Comparison of ENCODE assay signal across 19 mouse cellular contexts in the genomic region with DNA sequence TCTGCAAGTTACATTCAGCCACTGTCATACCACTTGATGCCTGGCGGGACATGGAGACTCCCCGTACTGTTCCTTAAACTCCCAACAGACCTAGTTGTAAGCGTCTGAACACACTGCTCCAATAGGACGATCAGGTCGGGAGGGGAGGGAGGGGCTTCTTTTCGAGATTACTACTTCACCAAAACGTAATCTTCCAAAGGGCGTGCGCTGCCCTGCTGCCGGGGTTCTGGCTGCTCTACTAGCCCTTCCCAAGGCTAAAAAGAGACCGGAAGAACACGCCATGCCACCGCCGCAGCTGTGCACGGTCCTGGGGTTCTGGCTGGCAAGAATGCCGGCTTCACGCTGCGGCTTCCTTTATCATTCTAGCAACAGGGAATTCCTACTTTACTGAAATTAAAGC.
"Had no signal": no experiment of that assay in that cellular context is flagged by ENCODE, and none has a peak within 500 bp of the region (broad histone marks: within the 10 kb centered on the region; RNA-seq: fewer than 3 reads in every experiment).

No protein-coding gene starts in this region.

- H3K27ac ChIP-seq: midbrain, embryonic 10.5 days; midbrain, embryonic 12.5 days; neural tube, embryonic 13.5 days; neural tube, embryonic 15.5 days had no signal

- H3K4me3 ChIP-seq: midbrain, embryonic 10.5 days; midbrain, embryonic 12.5 days; myocyte; neural tube, embryonic 13.5 days; neural tube, embryonic 15.5 days; stomach, embryonic 15.5 days had no signal

- DNase-seq: lung, adult 18-20 months; lung, embryonic 14.5 days; lung, postnatal 10 days; lung, postnatal 4 days; midbrain, embryonic 14.5 days; retina, postnatal 1 day; right cerebral cortex, adult 18-20 months; right cerebral cortex, postnatal 25 days; right cerebral cortex, postnatal 4 days; spleen, adult 18-20 months; thymus, adult 2 months; thymus, postnatal 25 days; thymus, postnatal 4 days had no signal

- H3K4me1 ChIP-seq: midbrain, embryonic 10.5 days; midbrain, embryonic 12.5 days; neural tube, embryonic 13.5 days; stomach, embryonic 15.5 days had no signal

- H3K27me3 ChIP-seq: midbrain, embryonic 12.5 days; neural tube, embryonic 13.5 days; neural tube, embryonic 15.5 days; stomach, embryonic 15.5 days had no signal
